ENCODE assay signal across 18 mouse cellular contexts in genomic region chr14:14834266-14834665, GRCm38 (mm10). TPM values are rescaled to one million over a fixed set of nuclear protein-coding genes. Genes with fewer than 3 reads are reported as not detected.
DNase-seq lines count a peak whose midpoint lies in the region; ATAC-seq lines count a peak whose summit lies in the region.
"Had no signal": no experiment of that assay in that cellular context is flagged by ENCODE, and none has a peak within 500 bp of the region (broad histone marks: within the 10 kb centered on the region; RNA-seq: fewer than 3 reads in every experiment).

No protein-coding gene starts in this region.

- H3K4me1 ChIP-seq in limb, embryonic 13.5 days = 0 out of 2 replicates have a peak, but pooled peaks cover 5% of the 10 kb centered on the region
- H3K4me1 ChIP-seq in limb, embryonic 10.5 days = no peaks in the 10 kb centered on the region
- peaks cover 5% of the 10 kb centered on the region; the same call in 1 of the 2 replicates for H3K4me1 ChIP-seq in stomach, embryonic 16.5 days (ENCODE audit: control insufficient read depth, insufficient read depth, low read length)
- H3K4me1 ChIP-seq: hindbrain, embryonic 13.5 days; midbrain, embryonic 15.5 days had no signal

- no peaks in the 10 kb centered on the region for H3K9me3 ChIP-seq in limb, embryonic 13.5 days
- H3K9me3 ChIP-seq in limb, embryonic 10.5 days (replicated peaks) = no peaks in the 10 kb centered on the region
- no peaks in the 10 kb centered on the region for H3K9me3 ChIP-seq in stomach, embryonic 16.5 days (replicated peaks; ENCODE audit: control insufficient read depth, low read length)
- H3K9me3 ChIP-seq: hindbrain, embryonic 13.5 days; intestine, embryonic 15.5 days; kidney, embryonic 15.5 days; midbrain, embryonic 15.5 days had no signal

- no peaks in the 10 kb centered on the region for H3K27me3 ChIP-seq in limb, embryonic 13.5 days
- no peaks in the 10 kb centered on the region for H3K27me3 ChIP-seq in limb, embryonic 10.5 days (ENCODE audit: low read depth, poor library complexity, severe bottlenecking)
- H3K27me3 ChIP-seq in stomach, embryonic 16.5 days (ENCODE audit: control insufficient read depth, insufficient read depth, low read length) = no peaks in the 10 kb centered on the region
- H3K27me3 ChIP-seq: hindbrain, embryonic 13.5 days; intestine, embryonic 15.5 days; kidney, embryonic 15.5 days; midbrain, embryonic 15.5 days had no signal

- ATAC-seq in frontal cortex, adult (ENCODE audit: low TSS enrichment) = peak; percentile 62
- no peak for ATAC-seq in limb, embryonic 13.5 days (ENCODE audit: low FRiP score, low read depth)
- ATAC-seq in granulocyte monocyte progenitor cell, adult 5-6 weeks (replicated peaks; ENCODE audit: poor library complexity, severe bottlenecking) = peak; percentile 14; the same call in 1 of the 2 replicates
- no peak for ATAC-seq in stomach, embryonic 16.5 days (ENCODE audit: insufficient read depth, low FRiP score)
- no peak for ATAC-seq in megakaryocyte progenitor cell, adult 5-6 weeks (replicated peaks; ENCODE audit: poor library complexity)
- ATAC-seq: intestine, embryonic 15.5 days; midbrain, embryonic 15.5 days had no signal

- H3K9ac ChIP-seq in limb, embryonic 13.5 days = no peak overlapping the region
- no peak overlapping the region for H3K9ac ChIP-seq in stomach, embryonic 16.5 days (ENCODE audit: low read length)
- H3K9ac ChIP-seq: hindbrain, embryonic 13.5 days; intestine, embryonic 15.5 days; kidney, embryonic 15.5 days; midbrain, embryonic 15.5 days had no signal

- H3K27ac ChIP-seq in limb, embryonic 13.5 days = 0 out of 2 replicates have a peak overlapping the region, but pooled peaks have one; percentile 7
- no peak overlapping the region for H3K27ac ChIP-seq in limb, embryonic 10.5 days
- H3K27ac ChIP-seq in stomach, embryonic 16.5 days (ENCODE audit: low read length) = peak overlapping the region; percentile 48; the same call in 1 of the 2 replicates
- H3K27ac ChIP-seq: hindbrain, embryonic 13.5 days; intestine, embryonic 15.5 days; kidney, embryonic 15.5 days; macrophage; midbrain, embryonic 15.5 days had no signal

- DNase-seq in frontal cortex, postnatal 10 days (ENCODE audit: low spot score in 2 of 2) = no peak
- DNase-seq in limb, embryonic 10.5 days (ENCODE audit: low spot score) = no peak
- DNase-seq: cerebellum, adult 8-10 months; heart, adult 18-20 months; liver; lung, adult 18-20 months; right cerebral cortex, postnatal 25 days; thymus, postnatal 14 days had no signal

- no peak overlapping the region for H3K4me2 ChIP-seq in limb, embryonic 13.5 days (replicated peaks)
- no peak overlapping the region for H3K4me2 ChIP-seq in stomach, embryonic 16.5 days (ENCODE audit: low read depth, low read length)
- H3K4me2 ChIP-seq: hindbrain, embryonic 13.5 days; intestine, embryonic 15.5 days; kidney, embryonic 15.5 days; midbrain, embryonic 15.5 days had no signal

- WGBS in limb, embryonic 13.5 days = 82% methylated on average over 2 of the region's 2 CpGs
- WGBS in limb, embryonic 10.5 days = 96% methylated on average over 2 of the region's 2 CpGs
- WGBS in stomach, embryonic 16.5 days = 85% methylated on average over 2 of the region's 2 CpGs

- no peak overlapping the region for H3K4me3 ChIP-seq in limb, embryonic 13.5 days
- no peak overlapping the region for H3K4me3 ChIP-seq in limb, embryonic 10.5 days
- H3K4me3 ChIP-seq in stomach, embryonic 16.5 days (replicated peaks; ENCODE audit: low read length) = no peak overlapping the region
- H3K4me3 ChIP-seq: hindbrain, embryonic 13.5 days; intestine, embryonic 15.5 days; kidney, embryonic 15.5 days; midbrain, embryonic 15.5 days had no signal

- H3K36me3 ChIP-seq in limb, embryonic 13.5 days = no peaks in the 10 kb centered on the region
- H3K36me3 ChIP-seq in limb, embryonic 10.5 days = no peaks in the 10 kb centered on the region
- H3K36me3 ChIP-seq in stomach, embryonic 16.5 days (ENCODE audit: control insufficient read depth, insufficient read depth, low read length) = no peaks in the 10 kb centered on the region
- H3K36me3 ChIP-seq: hindbrain, embryonic 13.5 days; intestine, embryonic 15.5 days; kidney, embryonic 15.5 days; midbrain, embryonic 15.5 days had no signal

RNA-seq across cellular contexts. Expression of gene Nek10, which starts 31.1 kb away (rescaled TPM):
- 0.06 and 0.08 TPM in 2 replicates for polyA plus RNA-seq in limb, embryonic 13.5 days (2015; fragmentation: Nextera tagmentation; extraction: Ambion mirVana)
- polyA plus RNA-seq in limb, embryonic 10.5 days (2016; fragmentation: Nextera tagmentation; extraction: Ambion mirVana) = 0.05 and 0.06 TPM in 2 replicates
- not detected in 2 replicates for total RNA-seq in granulocyte monocyte progenitor cell, adult 5-6 weeks (2014; fragmentation: Nextera tagmentation)
- total RNA-seq in granulocyte monocyte progenitor cell, adult 5-6 weeks (2017) = not detected in 2 replicates
- 0.05 and 0.10 TPM in 2 replicates for polyA plus RNA-seq in stomach, embryonic 16.5 days (2015; fragmentation: Nextera tagmentation; extraction: Ambion mirVana)
- 0.37 TPM in 1 of 2 replicates, not detected in the other for total RNA-seq in megakaryocyte progenitor cell, adult 5-6 weeks (2015)
- total RNA-seq in megakaryocyte progenitor cell, adult 5-6 weeks (2017) = 0.07 TPM in 1 of 2 replicates, not detected in the other
- polyA plus RNA-seq: hindbrain, embryonic 13.5 days; intestine, embryonic 15.5 days had no signal

Comparison
In these comparisons a context has a peak if more than half of its experiments do, and no peak if none do; other contexts are left out.
1. ATAC-seq: peak in frontal cortex, adult (single experiment) and granulocyte monocyte progenitor cell, adult 5-6 weeks (single experiment); none in limb, embryonic 13.5 days (single experiment), stomach, embryonic 16.5 days (single experiment) and megakaryocyte progenitor cell, adult 5-6 weeks (single experiment).